Mouse (Mus musculus) Patski (cell line): ENCODE data around the gene Sat2. TPM values are rescaled to one million over a fixed set of nuclear protein-coding genes. Genes with fewer than 3 reads are reported as not detected.
A peak's percentile ranks its signal among the peaks of the same experiment; 100 is the strongest.

ENCODE experiments used
- ATAC-seq: fragments of 100-300 bp; one replicate; pipeline ENCODE4 v1.8.0; 2021
- CTCF ChIA-PET: fragments of 350-600 bp; sonication (Branson Sonifier 250); formaldehyde crosslinking; loops from one replicate; lab custom pipeline; 2022; ENCODE audit warnings: inconsistent platforms; lab: Charles Lee
- POLR2A ChIA-PET: fragments of 350-600 bp; sonication (Branson Sonifier 250); formaldehyde crosslinking; loops from one replicate; lab custom pipeline; 2022; ENCODE audit warnings: antibody characterized with exemption, inconsistent platforms; lab: Charles Lee
- DNase-seq: peaks from one replicate; pipeline ENCODE4 v3.0.0-alpha.2; 2011; ENCODE audit warnings: low read depth, low spot score
- H3K27me3 ChIP-seq: fragments of 371-371 bp; one replicate; pipeline ENCODE4 v1.5.1; 2021
- CTCF ChIP-seq: fragments of 100-300 bp; IDR thresholded peaks from one replicate; pipeline ENCODE4 v1.5.1; 2021
- in situ Hi-C: fragments of 300-500 bp; cut with MboI; formaldehyde crosslinking; loops from 3 replicates; pipeline ENCODE4 v1.11.1; 2018; ENCODE audit warnings: low pct_unique_long_range_greater_than_20kb, mixed read lengths
- polyA plus RNA-seq: library from polyadenylated mRNA; unstranded; gene quantifications from one replicate; pipeline ENCODE4 v1.2.3, GENCODE M21; 2021

Gene Sat2
- polyA plus RNA-seq, 1 experiment from 2014 or later, result 5.2 TPM

DNA sequence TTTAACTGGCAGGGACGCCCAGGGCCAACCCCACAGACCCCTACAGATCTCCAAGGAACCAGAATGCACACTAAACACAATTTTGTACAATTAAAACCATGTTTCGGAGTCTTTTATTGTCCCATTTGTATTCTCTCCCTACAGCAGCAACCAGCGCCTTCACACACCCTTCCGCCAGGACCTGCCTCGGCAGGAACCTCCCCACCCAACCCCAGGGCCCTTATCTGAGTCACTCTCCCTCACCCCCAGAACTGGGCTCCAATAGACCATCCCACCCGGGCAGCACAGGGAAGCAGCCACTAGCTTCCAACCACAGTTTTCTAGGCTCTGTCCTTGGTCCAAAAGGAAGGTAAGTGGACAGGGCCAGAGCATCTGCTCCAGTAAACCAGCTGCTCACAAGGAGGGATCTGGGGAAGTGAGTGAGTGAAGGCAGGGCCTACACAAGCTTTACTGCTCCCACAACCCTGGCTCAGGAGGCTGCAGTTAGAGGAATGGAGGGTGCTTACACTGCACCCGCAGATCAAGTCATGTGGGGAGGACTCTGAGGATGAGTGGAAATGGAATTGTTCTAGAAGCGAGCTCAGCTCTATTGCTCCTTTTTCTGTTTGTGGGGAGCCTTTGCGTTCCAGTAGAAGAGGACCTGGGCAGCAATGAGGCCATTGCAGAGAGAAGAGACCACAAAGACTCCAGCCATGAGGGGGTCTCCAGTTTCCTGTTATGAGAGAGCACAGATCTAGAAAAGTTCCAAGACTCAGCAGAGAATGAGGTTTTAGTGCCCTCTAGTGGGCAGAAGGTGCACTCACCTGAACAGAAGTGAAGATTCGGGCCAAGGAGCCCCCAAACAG lies 35.0 kb downstream of the Sat2 start:
- no peaks in the 10 kb centered on the region for H3K27me3 ChIP-seq
- in situ Hi-C loops, result loop anchor here (5.0 kb wide), 1 partner anchor 90 kb away; no protein-coding TSS in a partner anchor
- TF ChIP-seq CTCF, result peak; percentile 88
- CTCF ChIA-PET, result interaction anchor here (0.7 to 3.1 kb wide), 5 partner anchors 12 to 110 kb away, joined by 3 to 20 read pairs (median 4); partner anchors contain the start of gene Fxr2
- POLR2A ChIA-PET, result interaction anchor here (1.2 kb wide), 1 partner anchor 28 kb away, joined by 3 read pairs; no protein-coding TSS in a partner anchor
- no peak for ATAC-seq
- no peak for DNase-seq

DNA sequence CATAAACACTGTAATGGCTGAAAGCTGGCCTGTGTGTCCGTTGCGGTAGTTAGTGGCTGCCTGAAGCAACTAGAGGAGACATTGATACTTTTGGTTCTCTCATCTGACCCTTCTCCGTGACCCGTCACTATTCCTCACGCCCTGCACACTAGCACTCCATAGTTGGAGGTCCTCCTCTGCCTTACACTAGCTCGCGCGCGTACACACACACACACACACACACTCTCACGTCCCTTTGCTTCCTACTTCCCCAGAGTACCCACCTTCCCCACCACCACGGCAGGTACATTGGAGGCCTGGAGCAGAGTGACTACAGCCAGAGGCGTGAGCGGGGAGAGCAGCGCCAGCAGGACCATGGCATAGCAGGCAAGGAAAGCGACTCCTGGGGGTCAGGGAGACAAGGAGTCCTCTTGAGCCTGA lies 35.6 kb downstream of the Sat2 start:
- CTCF ChIA-PET, result interaction anchor here (0.7 to 3.1 kb wide), 3 partner anchors 16 to 57 kb away, joined by 3 to 20 read pairs (median 3); partner anchors contain the start of gene Fxr2
- POLR2A ChIA-PET, result interaction anchor here (1.2 kb wide), 1 partner anchor 29 kb away, joined by 3 read pairs; no protein-coding TSS in a partner anchor
- H3K27me3 ChIP-seq, result no peaks in the 10 kb centered on the region
- in situ Hi-C loops, result loop anchor here (5.0 kb wide), 1 partner anchor 90 kb away; no protein-coding TSS in a partner anchor
- DNase-seq, result no peak
- no peak for TF ChIP-seq CTCF
- no peak for ATAC-seq

DNA sequence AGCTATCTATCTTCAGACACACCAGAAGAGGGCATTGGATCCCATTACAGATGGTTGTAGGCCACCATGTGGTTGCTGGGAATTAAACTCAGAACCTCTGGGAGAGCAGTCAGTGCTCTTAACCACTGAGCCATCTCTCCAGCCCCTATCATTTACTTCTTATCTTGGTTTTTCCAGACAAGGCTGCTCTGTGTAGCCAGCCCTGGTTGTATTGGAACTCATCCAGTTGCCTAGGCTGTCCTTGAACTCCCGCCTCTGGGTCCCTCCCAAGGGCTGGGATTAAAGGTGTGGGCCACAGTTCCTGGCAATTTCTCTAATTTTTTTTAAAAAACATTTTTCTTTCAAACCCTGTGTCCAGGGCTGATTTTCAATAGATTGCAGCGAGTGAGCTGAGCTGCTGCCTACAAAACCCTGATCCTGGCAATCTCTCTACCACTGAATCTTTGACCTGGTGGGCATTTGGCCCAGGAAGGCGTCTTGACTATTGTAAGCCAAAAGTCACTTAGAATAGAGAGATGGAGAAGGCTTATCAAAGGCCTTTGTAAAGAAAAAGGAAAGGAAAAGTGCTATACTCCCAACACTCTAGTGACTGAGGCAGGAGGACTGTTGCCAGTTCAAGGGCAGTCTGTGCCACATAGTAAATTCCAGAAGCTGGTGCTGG lies 39.5 kb downstream of the Sat2 start:
- no peaks in the 10 kb centered on the region for H3K27me3 ChIP-seq
- no peak for TF ChIP-seq CTCF
- in situ Hi-C loops, result no loop called here
- DNase-seq, result no peak
- CTCF ChIA-PET, result interaction anchor here (1.2 kb wide), 1 partner anchor 28 kb away, joined by 3 read pairs; the partner anchor contains the start of gene Fxr2
- no peak for ATAC-seq
- POLR2A ChIA-PET, result interaction anchor here (1.0 to 1.4 kb wide), 2 partner anchors 20 to 114 kb away, joined by 4 to 8 read pairs; no protein-coding TSS in a partner anchor

DNA sequence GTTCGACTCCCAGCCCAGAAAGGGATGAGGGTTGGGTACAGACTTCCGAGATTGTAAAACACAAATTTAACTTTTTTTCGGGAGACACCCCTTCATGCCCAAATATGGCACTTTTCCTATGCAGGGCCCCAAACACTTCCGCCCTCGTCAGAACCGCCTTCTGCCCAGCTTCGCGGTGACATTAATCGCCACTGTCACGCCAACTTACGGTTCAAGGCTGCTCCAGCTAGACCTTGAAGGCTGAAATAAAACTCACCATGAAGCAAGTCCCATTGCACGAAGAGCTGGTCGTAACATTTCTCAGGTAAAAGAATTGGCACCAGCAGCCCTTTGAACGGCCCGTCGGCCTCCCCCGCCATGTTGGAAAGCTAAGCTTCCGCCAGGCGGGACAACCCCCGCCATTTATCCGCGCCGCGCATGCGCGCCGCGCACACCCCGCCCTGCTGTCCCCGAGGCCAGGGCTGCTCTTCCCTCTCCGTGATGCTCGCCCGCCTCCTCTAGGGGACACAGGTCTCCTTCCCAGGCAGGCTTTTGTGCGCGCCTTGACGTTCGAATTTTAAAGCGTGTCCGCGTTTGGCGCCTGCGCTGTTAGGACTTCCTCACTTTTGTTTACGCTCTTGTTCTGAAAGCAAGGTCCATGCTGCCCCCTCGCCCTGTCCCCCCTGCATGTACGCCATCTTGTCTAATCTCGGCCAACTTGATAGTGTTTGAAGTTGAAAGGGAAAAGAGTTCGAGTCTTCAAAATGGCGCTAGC lies 40.6 kb downstream of the Sat2 start, which contains the start of gene Mpdu1:
Gene Mpdu1 (minus strand): TSS at position 430 of the 754 bp plus-strand sequence.
- TF ChIP-seq CTCF, result no peak
- CTCF ChIA-PET, result no interaction called here
- DNase-seq (peak; percentile 83), ATAC-seq (peak; percentile 85)
- in situ Hi-C loops, result no loop called here
- POLR2A ChIA-PET, result interaction anchor here (0.6 to 1.4 kb wide), 3 partner anchors 10 to 115 kb away, joined by 4 to 5 read pairs (median 4); partner anchors contain the start of gene Eif4a1
- H3K27me3 ChIP-seq, result no peaks in the 10 kb centered on the region

DNA sequence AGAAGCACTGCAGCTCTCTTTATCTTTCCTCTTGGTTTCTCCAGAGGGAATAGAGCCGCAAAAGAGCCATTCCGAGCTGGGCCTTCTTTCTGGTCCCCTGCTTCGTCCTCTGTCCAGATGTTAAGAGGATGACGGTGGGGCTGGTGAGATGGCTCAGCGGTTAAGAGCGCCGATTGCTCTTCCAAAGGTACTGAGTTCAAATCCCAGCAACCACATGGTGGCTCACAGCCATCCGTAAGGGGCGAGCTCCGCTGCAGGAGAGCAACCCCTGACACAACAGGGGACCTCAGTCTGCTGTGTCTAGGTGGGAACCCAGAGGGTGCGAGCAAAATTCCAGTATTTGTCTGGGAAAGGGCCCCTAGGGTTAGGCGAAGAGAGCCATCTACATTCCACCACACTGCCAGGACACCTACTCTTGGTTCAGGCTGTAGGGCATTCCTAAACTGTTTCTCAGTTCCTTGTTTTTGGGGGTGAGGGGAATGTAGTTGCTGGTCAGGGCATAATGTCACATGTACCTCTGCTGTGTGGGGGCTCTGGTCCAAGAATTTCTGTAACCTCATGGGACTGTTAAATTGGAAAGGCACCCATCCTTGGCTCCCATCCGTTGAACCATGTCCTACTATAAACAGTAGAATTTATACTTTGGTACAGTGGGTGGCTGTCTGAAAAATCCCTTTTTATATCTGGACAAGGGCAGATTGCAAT lies 41.3 kb downstream of the Sat2 start:
- TF ChIP-seq CTCF, result no peak
- in situ Hi-C loops, result no loop called here
- ChIA-PET CTCF (no interaction called here), POLR2A (interaction anchor here (0.6 to 1.4 kb wide), 3 partner anchors 9 to 116 kb away, joined by 4 to 5 read pairs (median 4); partner anchors contain the start of gene Eif4a1)
- ATAC-seq (no peak), DNase-seq (no peak)
- H3K27me3 ChIP-seq, result no peaks in the 10 kb centered on the region

DNA sequence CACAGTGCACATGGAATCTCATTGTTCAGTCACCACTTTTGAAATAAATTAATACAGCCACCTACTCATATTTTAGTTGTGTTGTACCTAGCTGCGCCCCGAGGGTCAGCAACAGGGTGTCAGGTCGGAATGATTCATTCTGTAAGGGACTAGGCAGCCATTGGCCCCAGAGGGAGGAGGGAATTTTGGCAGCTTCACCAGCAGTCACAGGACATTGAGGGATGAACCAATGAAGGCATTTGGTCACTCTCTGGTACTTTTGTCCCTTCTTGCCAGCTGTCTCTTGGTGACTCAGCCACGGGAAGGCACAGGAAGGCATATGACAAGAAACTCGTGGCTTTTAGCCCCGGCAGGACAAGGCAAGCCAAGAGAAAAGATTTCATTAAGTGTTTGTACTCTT lies 42.0 kb downstream of the Sat2 start:
- no peak for TF ChIP-seq CTCF
- DNase-seq (no peak), ATAC-seq (no peak)
- no peaks in the 10 kb centered on the region for H3K27me3 ChIP-seq
- in situ Hi-C loops, result no loop called here
- POLR2A ChIA-PET, result no interaction called here
- CTCF ChIA-PET, result no interaction called here

DNA sequence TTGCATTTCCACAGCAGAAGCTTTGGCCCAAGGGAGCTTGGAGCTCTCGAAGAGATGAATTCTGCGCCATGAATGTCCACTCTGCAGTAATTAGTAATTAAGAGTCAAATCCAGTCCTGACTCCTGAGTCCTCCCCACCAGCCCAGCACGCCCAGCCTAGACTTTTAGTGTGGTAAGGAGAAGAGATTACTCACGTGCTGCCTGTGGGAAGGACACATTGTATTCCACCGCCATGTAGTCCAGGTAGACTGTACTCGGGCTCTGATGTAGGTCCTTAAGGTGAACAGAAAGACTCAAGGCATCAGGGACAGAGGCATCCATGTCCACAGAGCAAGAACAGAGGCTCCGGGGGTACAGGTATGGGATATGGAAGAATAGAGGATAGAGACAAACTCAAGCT lies 43.0 kb downstream of the Sat2 start:
- no peak for DNase-seq
- TF ChIP-seq CTCF, result no peak
- ChIA-PET POLR2A (no interaction called here), CTCF (no interaction called here)
- H3K27me3 ChIP-seq, result no peaks in the 10 kb centered on the region
- in situ Hi-C loops, result no loop called here
- ATAC-seq, result no peak

DNA sequence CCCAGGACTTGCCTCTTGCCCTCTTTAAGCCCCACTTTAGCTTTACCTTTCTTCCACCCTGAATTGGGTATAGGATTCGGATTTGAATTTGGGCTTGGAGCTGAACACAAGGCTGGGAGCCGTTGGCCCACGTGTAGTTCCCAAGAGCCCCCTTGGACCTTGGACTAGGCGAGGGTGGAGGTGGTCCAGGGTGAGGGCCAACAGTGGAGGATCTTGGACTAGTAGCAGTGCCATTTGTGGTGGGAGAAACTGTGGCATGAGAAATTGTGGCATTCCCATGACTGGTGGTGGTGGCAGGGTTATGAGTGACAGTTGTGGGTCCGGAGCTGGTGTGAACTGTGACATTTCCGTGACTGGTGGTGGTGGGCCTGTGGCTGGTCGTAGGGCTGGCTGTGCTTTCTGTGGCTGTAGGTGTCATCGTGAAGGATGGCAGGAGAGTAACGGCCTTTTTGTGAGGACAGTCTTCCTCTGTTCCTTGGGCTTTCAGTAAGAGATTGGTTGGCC lies 43.7 kb downstream of the Sat2 start:
- DNase-seq (no peak), ATAC-seq (no peak)
- CTCF ChIA-PET, result no interaction called here
- no peaks in the 10 kb centered on the region for H3K27me3 ChIP-seq
- TF ChIP-seq CTCF, result no peak
- in situ Hi-C loops, result no loop called here
- POLR2A ChIA-PET, result interaction anchor here (0.6 kb wide), 2 partner anchors 29 to 265 kb away, joined by 3 to 5 read pairs; no protein-coding TSS in a partner anchor
